Mouse (Mus musculus) heart, postnatal 0 days (tissue): ENCODE data around the gene Ccnf. TPM values are rescaled to one million over a fixed set of nuclear protein-coding genes. Genes with fewer than 3 reads are reported as not detected.
A peak's percentile ranks its signal among the peaks of the same experiment; 100 is the strongest.

Experiments
- ATAC-seq: fragments of 200-750 bp; cut with Nextera tagmentation; 2 replicates; pipeline ENCODE4 v1.8.0; 2017; ENCODE audit warnings: low read depth, moderate number of reproducible peaks, moderate library complexity; ENCODE audit not compliant: insufficient read depth
- DNase-seq: peaks from one replicate; pipeline ENCODE4 v3.0.0-alpha.2; 2016; ENCODE audit warnings: low spot score
- H3K27ac ChIP-seq: fragments of 300-500 bp; sonication (generic); 2 replicates; pipeline ENCODE4 v1.5.1; 2014; ENCODE audit warnings: low read depth, mild to moderate bottlenecking
- H3K27me3 ChIP-seq: fragments of 300-500 bp; sonication (generic); 2 replicates; pipeline ENCODE4 v1.6.1; 2014; ENCODE audit warnings: low read length, mixed read lengths; ENCODE audit not compliant: control insufficient read depth, insufficient read depth
- H3K36me3 ChIP-seq: fragments of 300-500 bp; sonication (generic); replicated peaks from 2 replicates; pipeline ENCODE4 v1.6.1; 2014; ENCODE audit warnings: low read length, mixed read lengths; ENCODE audit not compliant: control insufficient read depth, insufficient read depth
- H3K4me1 ChIP-seq: fragments of 300-500 bp; sonication (generic); 2 replicates; pipeline ENCODE4 v1.6.1; 2014; ENCODE audit warnings: antibody characterized with exemption; ENCODE audit not compliant: control insufficient read depth, insufficient read depth
- H3K4me2 ChIP-seq: fragments of 300-500 bp; sonication (generic); 2 replicates; pipeline ENCODE4 v1.6.1; 2014; ENCODE audit warnings: low read depth, mild to moderate bottlenecking, low read length, moderate library complexity
- H3K4me3 ChIP-seq: fragments of 300-500 bp; sonication (generic); 2 replicates; pipeline ENCODE4 v1.5.1; 2014; ENCODE audit warnings: low read depth, low read length
- H3K9ac ChIP-seq: fragments of 300-500 bp; sonication (generic); replicated peaks from 2 replicates; pipeline ENCODE4 v1.6.1; 2014; ENCODE audit warnings: low read depth, low read length, mixed read lengths
- H3K9me3 ChIP-seq: fragments of 300-500 bp; sonication (generic); replicated peaks from 2 replicates; pipeline ENCODE4 v1.6.1; 2016; ENCODE audit warnings: low read length; ENCODE audit not compliant: control insufficient read depth
- CTCF ChIP-seq: IDR thresholded peaks from 2 replicates; pipeline ENCODE4 v1.5.1; 2016; ENCODE audit warnings: antibody characterized with exemption, control low read depth, low read depth
- EP300 ChIP-seq: IDR thresholded peaks from 2 replicates; pipeline ENCODE4 v1.6.1; 2016; ENCODE audit warnings: antibody characterized with exemption, low read depth
- WGBS: fragments of 180-500 bp; shearing (Covaris S2); extraction: QIAGEN DNeasy Blood & Tissue Kit; methylation state at CpG from one replicate; pipeline ENCODE4 v1.1.7; 2014; 5-methylcytosine and 5-hydroxymethylcytosine counted together
- microRNA-seq: library from miRNA; unstranded; fragments of <30 nt; microRNA quantifications from one replicate; pipeline ENCODE4, GENCODE M21; 2016
- polyA plus RNA-seq: library from polyadenylated mRNA; unstranded; fragments of >200 nt; fragmentation: Nextera tagmentation; extraction: Ambion mirVana; gene quantifications from 2 replicates; pipeline ENCODE4 v1.2.1, GENCODE M21; 2015
- total RNA-seq: library from RNA; depleted of rRNA; stranded (reverse); fragments of >200 nt; gene quantifications from 2 replicates; pipeline ENCODE4 v1.2.3, GENCODE M21; 2014; ENCODE audit warnings: low replicate concordance; rRNA removed

The Ccnf gene
- total and polyA plus RNA-seq, 2 experiments from 2014 or later = 7.2 to 12.4 TPM

- TF ChIP-seq CTCF = peak; percentile 94
- no peak for TF ChIP-seq EP300
- Histone ChIP-seq H3K9me3 (no peaks in the 10 kb centered on the region), H3K4me3 (no peak overlapping the region), H3K4me1 (peaks cover 6% of the 10 kb centered on the region; the same call in 1 of the 2 replicates), H3K4me2 (no peak overlapping the region), H3K27me3 (no peaks in the 10 kb centered on the region), H3K27ac (no peak overlapping the region), H3K9ac (no peak overlapping the region), H3K36me3 (no peaks in the 10 kb centered on the region)
- ATAC-seq (no peak), DNase-seq (peak; percentile 62)
- WGBS = 6% methylated on average over 3 of the region's 3 CpGs
Observed at GRCm38 (mm10) chr17:24173423-24173822, 77.9 kb downstream of the Ccnf start.

Small RNA genes within 50 kb of the gene (microRNA-seq; reads per million reads assigned to microRNA genes)
- 2.0 reads per million, percentile 5 among the genes with 10 or more reads in this experiment for gene Mir5134
- gene Mir6965 = not detected

Other genes starting within 250 kb of the Ccnf start
- 0.99 and 1.1 TPM in 2 replicates for gene Prss27, start 213.3 kb downstream of the Ccnf start, total RNA-seq
- gene Prss27, start 213.3 kb downstream of the Ccnf start, polyA plus RNA-seq = not detected in 2 replicates
- 34.1 and 39.5 TPM in 2 replicates for gene Kctd5, start 178.0 kb downstream of the Ccnf start, total RNA-seq
- 23.2 and 23.9 TPM in 2 replicates for gene Kctd5, start 178.0 kb downstream of the Ccnf start, polyA plus RNA-seq
- 36.6 and 43.2 TPM in 2 replicates for gene Pdpk1, start 100.6 kb downstream of the Ccnf start, total RNA-seq
- gene Pdpk1, start 100.6 kb downstream of the Ccnf start, polyA plus RNA-seq = 31.7 and 35.4 TPM in 2 replicates
- gene Amdhd2, start 87.7 kb downstream of the Ccnf start, total RNA-seq = 33.7 and 34.4 TPM in 2 replicates
- gene Amdhd2, start 87.7 kb downstream of the Ccnf start, polyA plus RNA-seq = 24.4 and 28.0 TPM in 2 replicates
- 238 and 355 TPM in 2 replicates for gene Atp6v0c, start 81.8 kb downstream of the Ccnf start, total RNA-seq
- 552 and 570 TPM in 2 replicates for gene Atp6v0c, start 81.8 kb downstream of the Ccnf start, polyA plus RNA-seq
- 9.1 and 19.3 TPM in 2 replicates for gene Tbc1d24, start 45.9 kb downstream of the Ccnf start, total RNA-seq
- 2.8 and 2.9 TPM in 2 replicates for gene Tbc1d24, start 45.9 kb downstream of the Ccnf start, polyA plus RNA-seq
- 5.1 and 7.3 TPM in 2 replicates for gene Ntn3, start 42.0 kb downstream of the Ccnf start, total RNA-seq
- gene Ntn3, start 42.0 kb downstream of the Ccnf start, polyA plus RNA-seq = 0.59 and 0.74 TPM in 2 replicates
- gene Tedc2, start 30.6 kb downstream of the Ccnf start, total RNA-seq = 12.7 and 13.6 TPM in 2 replicates
- 3.1 and 4.2 TPM in 2 replicates for gene Tedc2, start 30.6 kb downstream of the Ccnf start, polyA plus RNA-seq
- gene Abca17, start 99.6 kb upstream of the Ccnf start, total RNA-seq = not detected in 2 replicates
- not detected in 2 replicates for gene Abca17, start 99.6 kb upstream of the Ccnf start, polyA plus RNA-seq
- gene Abca3, start 100.5 kb upstream of the Ccnf start, total RNA-seq = 13.8 and 14.8 TPM in 2 replicates
- gene Abca3, start 100.5 kb upstream of the Ccnf start, polyA plus RNA-seq = 3.5 and 4.4 TPM in 2 replicates
- 123 and 174 TPM in 2 replicates for gene Rnps1, start 163.1 kb upstream of the Ccnf start, total RNA-seq
- gene Rnps1, start 163.1 kb upstream of the Ccnf start, polyA plus RNA-seq = 127 and 135 TPM in 2 replicates
- gene Eci1, start 175.2 kb upstream of the Ccnf start, total RNA-seq = 440 and 624 TPM in 2 replicates
- gene Eci1, start 175.2 kb upstream of the Ccnf start, polyA plus RNA-seq = 595 and 640 TPM in 2 replicates
- gene Dnase1l2, start 191.6 kb upstream of the Ccnf start, total RNA-seq = 1.9 and 4.5 TPM in 2 replicates
- 0.36 and 0.44 TPM in 2 replicates for gene Dnase1l2, start 191.6 kb upstream of the Ccnf start, polyA plus RNA-seq
- 19.6 and 20.6 TPM in 2 replicates for gene E4f1, start 218.8 kb upstream of the Ccnf start, total RNA-seq
- gene E4f1, start 218.8 kb upstream of the Ccnf start, polyA plus RNA-seq = 14.0 and 17.8 TPM in 2 replicates
- gene Pgp, start 218.9 kb upstream of the Ccnf start, total RNA-seq = 48.4 and 62.3 TPM in 2 replicates
- 65.8 and 70.6 TPM in 2 replicates for gene Pgp, start 218.9 kb upstream of the Ccnf start, polyA plus RNA-seq
- gene Bricd5, start 222.4 kb upstream of the Ccnf start, total RNA-seq = not detected in 2 replicates
- gene Bricd5, start 222.4 kb upstream of the Ccnf start, polyA plus RNA-seq = not detected in 2 replicates
- 12.4 and 44.9 TPM in 2 replicates for gene Mlst8, start 227.6 kb upstream of the Ccnf start, total RNA-seq
- gene Mlst8, start 227.6 kb upstream of the Ccnf start, polyA plus RNA-seq = 10.1 and 11.5 TPM in 2 replicates
- 0.11 TPM in 1 of 2 replicates, not detected in the other for gene Caskin1, start 237.1 kb upstream of the Ccnf start, total RNA-seq
- 0.14 TPM in 2 replicates for gene Caskin1, start 237.1 kb upstream of the Ccnf start, polyA plus RNA-seq